Mouse (Mus musculus) lung, adult 2 months (tissue): ENCODE results near the gene Pced1a.

Source experiments
- CTCF ChIP-seq: fragments of 200-500 bp; IDR thresholded peaks from 2 replicates; pipeline ENCODE4 v1.5.1; 2011; ENCODE audit warnings: mild to moderate bottlenecking, low read length, control low read depth; ENCODE audit not compliant: insufficient read depth
- POLR2A ChIP-seq: fragments of 200-500 bp; IDR thresholded peaks from 2 replicates; pipeline ENCODE4 v1.6.1; 2011; ENCODE audit warnings: low read depth, mild to moderate bottlenecking, control low read depth, low read length, borderline replicate concordance; ENCODE audit errors: extremely low read depth

DNA sequence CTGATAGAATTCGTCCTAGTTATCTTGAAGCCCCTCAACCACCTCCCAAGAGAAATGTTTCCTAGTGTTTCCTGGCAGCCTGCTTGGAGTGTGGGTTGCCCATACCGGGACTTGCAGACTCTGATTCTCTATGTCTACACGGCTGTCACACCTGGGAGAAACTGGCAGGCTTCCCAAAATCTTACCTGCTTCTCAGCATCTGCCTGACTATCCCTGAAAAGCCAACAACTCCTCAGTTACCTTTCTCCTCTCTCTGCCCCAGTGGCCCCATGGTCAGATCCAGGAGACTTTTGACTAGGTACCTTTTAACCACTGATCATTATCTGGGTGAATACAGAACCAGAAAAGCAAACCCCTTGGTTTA lies 27.2 kb upstream of the Pced1a start:
- TF ChIP-seq POLR2A = no peak
- no peak for TF ChIP-seq CTCF
